In the genomic region with DNA sequence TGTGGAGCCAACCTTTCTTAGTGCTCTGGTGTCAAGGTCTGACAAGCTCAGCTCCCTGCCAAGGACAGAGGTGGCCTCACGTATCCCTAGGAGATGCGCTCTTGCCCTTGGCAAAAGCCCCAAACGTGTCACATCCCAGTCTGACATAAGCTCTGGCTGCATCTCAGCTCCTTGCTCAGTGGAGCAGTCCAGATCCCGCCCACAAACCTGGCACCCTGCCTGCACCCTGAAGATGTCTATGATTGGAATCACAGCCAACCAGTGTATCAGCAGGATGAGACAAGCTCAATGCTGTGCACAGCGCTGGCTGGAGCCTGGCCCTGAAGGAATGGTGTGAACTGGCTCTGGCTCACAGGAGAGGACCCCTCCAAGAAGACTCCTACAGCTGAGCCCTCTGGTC, we compare ENCODE assay signal across 9 mouse cellular contexts. TPM values are rescaled to one million over a fixed set of nuclear protein-coding genes. Genes with fewer than 3 reads are reported as not detected.
DNase-seq lines count a peak whose midpoint lies in the region; ATAC-seq and TF ChIP-seq lines count a peak whose summit lies in the region.
"Had no signal": no experiment of that assay in that cellular context is flagged by ENCODE, and none has a peak within 500 bp of the region (broad histone marks: within the 10 kb centered on the region; RNA-seq: fewer than 3 reads in every experiment).

No protein-coding gene starts in this region.

- DNase-seq in 3134 (ENCODE audit: extremely low read depth, insufficient read length, low spot score): peak; percentile 31
- DNase-seq in Patski (ENCODE audit: low read depth, low spot score): peak; percentile 95
- DNase-seq in cerebellum, postnatal 4 days (ENCODE audit: low spot score in 2 of 2): peak; percentile 63 to 90
- DNase-seq in layer of hippocampus, adult 8-10 months (ENCODE audit: low spot score in 2 of 2): peak; percentile 84 to 93
- DNase-seq in lung, postnatal 4 days: peak; percentile 75 to 86
- DNase-seq in urinary bladder, postnatal 36 days (ENCODE audit: low spot score in 2 of 2): peak; percentile 64 to 83
- DNase-seq in embryo, embryonic 11 days: no peak
- DNase-seq: liver, embryonic 13.5 days had no signal

- CTCF ChIA-PET in Patski (lab: Charles Lee): interaction anchor here (0.7 to 1.9 kb wide), 4 partner anchors 15 to 27 kb away, joined by 3 to 9 read pairs (median 3); no protein-coding TSS in a partner anchor

- no peaks in the 10 kb centered on the region for H3K9me3 ChIP-seq in heart, embryonic 13.5 days
- H3K9me3 ChIP-seq: liver, embryonic 13.5 days had no signal

- no peak overlapping the region for H3K4me2 ChIP-seq in heart, embryonic 13.5 days
- H3K4me2 ChIP-seq: liver, embryonic 13.5 days had no signal

- in situ Hi-C loops in Patski (cut with MboI; ENCODE audit: low pct_unique_long_range_greater_than_20kb): loop anchor here (25.0 kb wide), 1 partner anchor 550 kb away; the partner anchor contains the start of gene Klhdc8a

- H3K27ac ChIP-seq in heart, embryonic 13.5 days (replicated peaks): 0 out of 2 replicates have a peak overlapping the region, but pooled peaks have one; percentile 55
- H3K27ac ChIP-seq: liver, embryonic 13.5 days had no signal

- TF ChIP-seq CTCF in Patski (IDR thresholded peaks at IDR 0.05): no peak

- no peaks in the 10 kb centered on the region for H3K36me3 ChIP-seq in heart, embryonic 13.5 days
- H3K36me3 ChIP-seq: liver, embryonic 13.5 days had no signal

- POLR2A ChIA-PET in Patski (lab: Charles Lee): no interaction called here

- 64% methylated on average over 5 of the region's 5 CpGs for WGBS in heart, embryonic 13.5 days

- H3K27me3 ChIP-seq in Patski: peaks cover 1% of the 10 kb centered on the region
- no peaks in the 10 kb centered on the region for H3K27me3 ChIP-seq in heart, embryonic 13.5 days (replicated peaks)

- peak; percentile 88 for ATAC-seq in Patski
- ATAC-seq in heart, embryonic 13.5 days (ENCODE audit: extremely low read depth, insufficient number of reproducible peaks, low FRiP score, low TSS enrichment): no peak

- H3K4me1 ChIP-seq in heart, embryonic 13.5 days: peaks cover 41% of the 10 kb centered on the region

- no peak overlapping the region for H3K9ac ChIP-seq in heart, embryonic 13.5 days
- H3K9ac ChIP-seq: liver, embryonic 13.5 days had no signal

- no peak overlapping the region for H3K4me3 ChIP-seq in heart, embryonic 13.5 days
- H3K4me3 ChIP-seq: liver, embryonic 13.5 days had no signal

RNA-seq across cellular contexts. Expression of gene Slc26a9, which starts 6.6 kb away (rescaled TPM):
- polyA plus RNA-seq in Patski (2021): 0.01 TPM
- polyA plus RNA-seq in heart, embryonic 13.5 days (2015; fragmentation: Nextera tagmentation; extraction: Ambion mirVana): 0.08 and 0.39 TPM in 2 replicates
- under 1 TPM; 0.07 to 0.31 (median 0.17) TPM for total RNA-seq in layer of hippocampus, adult 8-10 months (2022)
- polyA plus RNA-seq: liver, embryonic 13.5 days had no signal

RNA-seq across cellular contexts. Expression of gene Rab7b, which starts 48.8 kb away (rescaled TPM):
- polyA plus RNA-seq in Patski (2021): 0.82 TPM
- polyA plus RNA-seq in heart, embryonic 13.5 days (2015; fragmentation: Nextera tagmentation; extraction: Ambion mirVana): 1.3 and 1.9 TPM in 2 replicates
- 10 to 100 TPM in 1 of 4 experiments, 1 to 10 TPM in 2, under 1 TPM in 1; 0.85 to 15.3 (median 5.2) TPM for total RNA-seq in layer of hippocampus, adult 8-10 months (2022)

RNA-seq across cellular contexts. Expression of gene Pm20d1, which starts 59.9 kb away (rescaled TPM):
- polyA plus RNA-seq in Patski (2021): not detected
- 1.4 and 1.9 TPM in 2 replicates for polyA plus RNA-seq in heart, embryonic 13.5 days (2015; fragmentation: Nextera tagmentation; extraction: Ambion mirVana)
- 1 to 10 TPM; 2.2 to 3.7 (median 2.8) TPM for total RNA-seq in layer of hippocampus, adult 8-10 months (2022)
